Mouse (Mus musculus) embryo, embryonic 11 days (tissue): ENCODE results near the gene Chchd2.
"Not testable (repeated sequence)": the region's sequence is repeated elsewhere in the genome, so short reads cannot be mapped to it uniquely, and the experiment has no call there.

ENCODE experiments used
- DNase-seq: peaks from one replicate; pipeline ENCODE4 v3.0.0-alpha.2; 2015

Gene Chchd2

DNA sequence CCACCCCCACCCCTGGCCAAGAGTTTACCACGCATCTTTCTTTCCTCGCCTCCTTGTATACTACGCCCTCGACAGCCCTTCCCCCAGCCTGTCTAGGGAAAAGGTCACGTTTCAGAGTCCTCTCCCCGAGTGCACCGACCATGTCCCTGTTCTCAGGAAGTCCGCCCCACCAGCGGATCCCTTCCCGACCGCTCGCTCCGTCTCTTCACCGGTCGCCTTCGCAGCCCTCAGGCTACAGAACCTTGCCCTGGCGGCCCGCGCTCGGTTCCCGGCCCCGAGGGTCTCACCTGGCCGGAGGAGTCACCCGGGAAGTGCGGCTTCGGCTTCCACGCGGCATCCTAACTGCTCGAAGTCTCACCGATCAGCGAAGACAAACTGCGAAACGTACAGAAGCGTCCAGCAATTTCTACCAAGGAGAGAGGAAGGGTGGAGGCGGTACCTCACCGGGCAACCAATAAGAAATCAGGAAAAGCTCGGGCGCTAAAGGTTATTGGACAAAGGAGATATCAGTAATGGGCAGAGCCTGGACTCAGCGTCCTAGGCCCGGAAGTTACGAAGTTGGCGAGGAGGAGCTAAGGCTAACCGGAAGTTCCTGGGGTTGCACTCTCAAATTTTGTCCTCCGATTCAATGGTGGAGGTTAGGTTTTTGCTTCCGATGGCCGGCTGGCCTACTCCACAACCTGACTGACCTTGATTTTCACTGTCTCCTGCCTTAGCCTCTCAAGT is at the start of gene Chchd2:
Gene Chchd2, minus strand, starts transcription at position 560 of the 726 bp plus-strand sequence.
- DNase-seq, result peak; percentile 97

DNA sequence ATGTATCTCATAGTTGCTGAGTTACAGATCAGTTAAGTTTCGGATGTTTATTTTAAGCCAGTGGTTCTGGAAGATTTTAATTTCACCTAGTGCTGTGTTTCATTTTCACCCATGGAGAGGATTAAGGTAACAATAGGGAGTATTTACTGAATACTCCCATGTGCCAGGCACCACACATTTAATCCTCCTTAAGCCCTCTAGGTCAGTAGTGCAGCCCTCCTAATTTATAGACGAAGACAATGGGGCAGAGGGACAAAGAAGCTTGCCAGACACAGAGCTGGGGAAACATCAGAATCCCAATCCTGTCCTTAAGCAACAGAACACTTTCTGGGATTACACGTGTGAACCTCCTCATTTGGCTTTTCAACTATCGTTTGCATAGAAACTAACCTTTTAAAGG is 49.7 kb upstream of the Chchd2 start:
- DNase-seq, result no peak

DNA sequence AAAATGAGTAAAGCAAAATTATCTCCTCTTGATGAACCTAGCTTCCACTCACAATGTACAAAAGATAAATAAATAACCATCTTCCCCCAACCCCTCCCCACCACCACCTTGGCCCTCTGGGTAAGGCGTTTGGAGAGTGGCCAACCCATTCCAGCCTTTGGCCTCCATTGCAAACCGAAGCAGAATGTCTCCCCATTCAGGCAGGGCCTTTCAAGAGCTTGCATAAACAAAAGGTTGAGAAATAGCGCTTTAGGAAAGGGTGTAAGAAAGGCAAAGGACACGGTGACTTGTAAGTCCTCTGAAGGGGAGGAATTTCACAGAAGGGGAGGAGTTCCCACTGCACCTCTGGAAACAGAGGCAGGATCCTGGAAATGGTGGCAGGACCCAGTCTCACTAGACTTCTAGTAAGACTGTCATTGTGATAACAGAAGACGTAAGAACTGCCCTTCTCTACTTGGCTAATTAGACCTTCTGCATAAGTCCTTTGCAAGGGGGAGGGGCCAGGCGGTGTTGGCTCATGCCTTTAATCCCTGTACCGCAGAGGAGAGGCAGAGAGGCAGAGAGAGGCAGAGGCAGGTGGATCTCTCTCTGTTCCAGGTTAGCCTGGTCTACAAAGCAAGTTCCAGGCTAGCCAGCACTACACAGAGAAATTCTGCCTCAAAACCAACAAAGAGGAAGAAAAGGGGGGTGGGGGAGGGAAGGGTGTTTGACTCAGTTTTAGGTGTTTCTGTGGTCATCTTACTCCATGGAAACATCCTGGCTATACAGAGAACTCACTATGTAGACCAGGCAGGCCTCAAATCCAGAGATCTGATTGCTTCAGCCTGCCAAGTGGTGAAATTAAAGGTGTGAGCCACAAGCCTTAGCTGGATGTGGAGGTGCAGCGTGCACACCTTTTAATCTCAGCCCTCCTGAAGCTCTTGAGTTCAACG is 42.9 kb upstream of the Chchd2 start:
- no peak for DNase-seq

DNA sequence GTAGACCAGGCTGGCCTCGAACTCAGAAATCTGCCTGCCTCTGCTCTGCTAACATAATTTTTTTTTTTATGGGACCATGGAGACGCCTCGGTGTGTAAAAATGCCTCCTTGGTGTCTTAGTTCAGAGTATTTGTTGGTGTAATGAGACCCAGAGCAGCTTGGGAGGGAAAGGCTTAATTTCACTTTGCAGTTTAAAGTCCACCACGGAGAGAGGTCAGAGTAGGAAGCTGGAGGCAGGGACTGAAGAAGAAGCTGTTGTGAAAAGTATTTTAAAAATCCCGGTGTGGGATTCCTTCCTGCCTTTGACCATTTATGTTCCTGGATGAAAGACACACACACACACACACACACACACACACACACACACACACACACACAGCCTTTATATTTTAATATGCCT is 38.7 kb upstream of the Chchd2 start:
- DNase-seq, result no peak

DNA sequence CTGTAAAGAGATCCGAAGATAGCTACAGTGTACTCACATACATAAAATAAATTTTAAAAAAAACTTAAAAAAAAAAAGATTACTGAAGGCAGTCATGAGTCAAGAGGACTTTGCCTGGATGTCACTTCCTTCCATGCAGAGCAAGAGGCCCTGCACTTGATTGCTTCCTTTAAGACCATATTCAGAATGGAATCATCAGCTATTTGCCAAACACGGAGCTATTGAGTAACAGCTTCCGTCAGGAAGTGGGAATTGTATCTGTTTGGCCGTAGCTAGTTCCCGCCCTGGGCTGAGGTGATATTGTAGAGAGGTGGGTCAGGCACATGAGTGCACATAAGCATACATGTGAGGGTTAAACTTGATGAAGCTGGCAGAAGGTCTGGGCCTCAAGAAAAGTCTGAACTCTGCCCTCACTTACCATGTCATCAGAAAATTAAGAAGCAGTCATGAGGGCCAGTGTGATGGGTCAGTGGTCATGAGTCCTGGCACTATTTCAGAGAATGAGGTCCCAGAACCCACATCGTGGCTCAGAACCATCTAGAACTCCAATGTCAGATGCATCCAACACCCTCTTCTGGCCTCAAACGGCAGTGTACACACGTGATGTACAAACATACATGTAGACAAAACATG is 37.7 kb upstream of the Chchd2 start:
- DNase-seq, result no peak

DNA sequence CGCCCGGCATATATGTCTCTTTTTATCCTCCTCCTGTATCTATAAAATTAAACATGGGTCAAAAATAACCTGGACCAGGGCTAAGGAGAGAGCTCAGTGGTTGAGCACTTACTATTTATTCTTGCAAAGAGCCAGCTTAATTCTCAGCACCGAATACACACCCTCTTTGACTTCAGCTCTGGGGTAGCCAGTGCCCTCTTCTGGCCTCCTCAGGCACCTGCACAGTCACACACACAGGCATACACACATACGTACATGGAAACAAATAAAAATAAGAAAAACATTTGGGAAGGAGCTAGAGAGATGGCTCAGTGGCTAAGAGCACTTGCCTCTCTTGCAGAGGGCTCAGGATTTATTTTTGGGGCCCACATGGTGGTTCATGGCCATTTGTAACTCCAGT is 34.7 kb upstream of the Chchd2 start:
- no peak for DNase-seq

DNA sequence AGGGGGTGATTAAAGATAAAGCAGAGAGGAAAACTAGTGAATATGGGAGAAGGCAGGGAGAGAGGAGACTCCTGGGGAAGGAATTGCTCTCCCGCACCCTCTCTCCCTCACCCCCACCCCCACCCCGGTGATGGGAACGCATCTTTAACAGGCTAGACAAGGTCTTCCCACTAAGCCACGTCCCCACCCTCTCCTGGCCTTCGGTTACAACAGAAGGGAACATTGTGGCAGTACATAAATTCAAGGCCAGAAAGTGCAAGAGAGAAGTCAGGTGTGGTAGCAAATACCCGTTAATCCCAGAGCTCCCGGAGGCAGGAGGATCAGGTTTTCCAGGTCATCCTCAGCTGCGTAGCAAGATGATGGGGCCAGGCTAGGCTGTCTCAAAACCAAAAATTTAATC is 32.0 kb upstream of the Chchd2 start:
- DNase-seq, result no peak

DNA sequence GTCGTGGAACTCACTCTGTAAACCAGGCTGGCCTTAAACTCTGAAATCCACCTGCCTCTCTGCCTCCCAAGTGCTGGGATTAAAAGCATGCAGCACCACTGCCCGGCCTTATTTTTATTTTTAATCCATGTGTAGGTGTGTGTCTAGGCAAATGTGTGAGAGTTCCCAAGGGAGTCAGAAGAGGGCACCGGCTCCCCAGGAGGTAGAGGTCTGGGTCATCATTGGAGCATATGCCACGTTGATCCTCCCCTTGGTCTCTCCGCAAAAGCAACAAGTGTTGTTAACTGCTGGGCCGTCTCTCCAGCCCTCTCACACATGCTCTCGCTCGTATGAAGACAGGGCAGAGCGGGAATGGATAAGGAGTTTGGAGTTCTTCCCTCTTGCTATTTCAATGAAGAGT is 31.5 kb upstream of the Chchd2 start:
- no peak for DNase-seq

DNA sequence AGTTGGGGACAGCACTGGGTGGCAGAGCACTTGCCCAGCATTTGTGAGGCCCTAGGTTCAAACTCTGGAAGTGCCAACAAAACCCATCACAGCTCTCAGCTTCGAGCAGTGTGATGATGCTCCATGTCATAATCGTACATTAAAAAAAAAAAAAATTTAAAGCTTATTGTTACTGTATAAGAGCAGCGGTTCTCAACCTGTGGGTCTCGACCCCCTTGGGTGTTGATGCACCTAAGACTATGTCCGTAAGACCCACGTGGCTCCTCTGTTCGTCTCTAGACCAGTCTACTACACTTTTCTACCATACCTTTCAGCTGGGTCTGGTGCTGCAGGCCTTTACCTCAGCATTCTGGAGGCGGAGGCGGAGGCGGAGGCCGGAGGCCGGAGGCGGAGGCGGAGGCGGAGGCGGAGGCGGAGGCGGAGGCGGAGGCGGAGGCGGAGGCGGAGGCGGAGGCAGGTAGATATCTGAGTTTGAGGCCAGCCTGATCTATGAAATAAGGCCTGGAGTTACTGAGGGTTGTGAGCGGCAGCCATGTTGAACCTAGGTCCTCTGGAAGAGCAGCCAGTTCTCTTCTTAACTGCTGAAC is 30.9 kb upstream of the Chchd2 start:
- no peak for DNase-seq

DNA sequence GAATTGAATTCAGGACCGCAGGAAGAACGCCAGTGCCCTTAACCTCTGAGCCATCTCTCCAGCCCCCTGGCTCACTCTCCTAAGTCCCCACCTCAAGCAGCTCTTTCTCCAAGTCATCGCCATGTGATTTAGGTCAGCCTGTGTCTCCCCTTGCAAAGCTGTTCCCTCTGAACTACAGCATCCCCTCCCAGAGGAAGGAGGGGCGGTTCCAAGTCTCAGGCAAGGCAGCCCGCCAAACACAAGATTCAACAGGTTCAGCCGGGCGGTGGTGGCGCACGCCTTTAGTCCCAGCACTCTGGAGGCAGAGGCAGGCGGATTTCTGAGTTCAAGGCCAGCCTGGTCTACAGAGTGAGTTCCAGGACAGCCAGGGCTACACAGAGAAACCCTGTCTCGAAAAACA is 28.2 kb upstream of the Chchd2 start:
- DNase-seq, result not testable (repeated sequence)

DNA sequence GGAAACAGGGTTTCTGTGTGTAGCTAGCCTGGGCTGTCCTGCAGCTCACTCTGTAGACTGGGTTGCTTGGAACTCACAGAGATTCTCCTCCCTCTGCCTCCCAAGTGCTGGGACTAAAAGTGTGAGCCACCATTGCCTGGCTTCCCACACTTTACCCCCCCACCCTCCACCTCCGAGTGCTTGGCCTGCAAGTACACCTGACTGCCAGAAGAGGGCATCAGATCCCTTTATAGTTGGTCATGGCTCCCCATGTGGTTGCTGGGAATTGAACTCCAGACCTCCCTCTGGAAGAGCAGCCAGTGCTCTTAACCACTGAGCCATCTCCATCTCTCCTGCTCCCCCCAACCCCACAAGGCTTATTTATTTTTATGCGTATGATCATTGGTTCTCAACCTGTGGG is 26.8 kb upstream of the Chchd2 start:
- DNase-seq, result peak; percentile 52

DNA sequence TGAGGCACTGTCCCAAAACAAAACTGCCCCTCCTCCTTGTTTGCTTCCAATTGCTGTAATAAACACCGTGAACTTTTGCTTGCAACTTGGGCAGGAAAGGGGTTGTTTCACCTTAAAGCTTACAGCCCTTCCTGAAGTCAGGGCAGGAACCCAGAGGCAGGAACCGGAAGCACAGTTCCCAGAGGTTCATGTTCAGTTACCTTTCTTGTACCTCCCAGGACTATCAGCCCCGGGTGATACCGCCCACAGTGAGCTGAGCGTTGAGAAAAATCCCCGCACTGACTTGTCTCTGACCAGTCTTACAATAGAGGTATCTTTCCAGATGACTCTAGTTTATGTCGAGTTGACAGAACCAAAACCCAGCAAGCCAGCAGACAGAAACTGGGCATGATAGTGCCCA is 22.3 kb upstream of the Chchd2 start:
- DNase-seq, result no peak

DNA sequence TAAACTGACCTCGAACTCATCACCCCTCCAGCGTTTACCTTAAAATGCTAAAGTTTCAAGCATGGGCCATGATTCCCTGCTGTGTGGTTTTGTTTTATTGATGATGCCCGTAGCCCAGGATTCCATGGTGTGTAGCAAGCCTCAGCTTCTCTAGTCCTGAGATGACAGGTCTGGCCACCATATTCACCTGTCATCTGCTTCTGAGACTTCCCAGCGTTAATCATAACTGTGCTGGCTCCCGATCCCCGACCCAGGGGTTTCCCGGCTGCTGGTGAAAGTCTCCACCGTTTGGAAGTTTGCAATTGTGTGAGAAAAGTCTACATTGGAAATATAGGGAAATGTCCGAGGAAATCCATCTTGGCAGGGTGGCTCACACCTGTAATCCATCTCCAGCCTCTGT is 21.9 kb upstream of the Chchd2 start:
- DNase-seq, result no peak

DNA sequence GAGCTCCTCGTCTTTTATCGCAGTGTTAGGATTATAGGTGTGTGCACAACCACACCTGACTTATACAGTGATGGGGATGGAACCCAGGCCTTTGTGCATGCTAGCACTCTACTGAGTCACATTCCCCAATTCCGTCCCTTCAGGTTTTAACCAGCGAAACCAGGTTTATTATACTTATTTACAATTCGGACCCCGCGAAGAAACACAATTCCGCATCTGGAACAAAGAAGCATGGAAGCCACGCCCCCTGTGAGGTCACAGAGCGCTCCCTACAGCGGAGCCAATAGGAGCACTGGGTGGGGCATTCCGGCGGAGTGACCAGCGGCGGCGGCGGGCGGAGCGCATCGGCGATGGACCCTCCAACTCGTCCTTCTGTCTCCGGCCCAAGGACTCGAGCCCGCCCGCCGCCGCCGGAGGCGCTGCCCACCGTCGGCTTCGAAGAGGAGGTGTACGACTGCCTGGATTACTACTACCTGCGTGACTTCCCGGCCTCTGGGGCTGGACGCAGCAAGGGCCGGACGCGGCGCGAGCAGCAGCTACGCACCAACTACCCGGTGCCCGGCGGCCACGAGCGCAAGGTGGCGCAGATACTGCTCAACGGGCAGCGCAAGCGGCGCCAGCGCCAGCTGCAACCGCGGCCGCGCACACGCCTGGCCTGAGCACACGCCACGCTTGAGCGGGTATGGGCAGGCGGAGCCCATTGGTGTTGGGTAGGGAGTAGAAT is 21.1 kb upstream of the Chchd2 start, which contains the start of gene Nupr1l:
Gene Nupr1l, plus strand, starts transcription at position 299 of the 724 bp plus-strand sequence.
- DNase-seq, result peak; percentile 97

DNA sequence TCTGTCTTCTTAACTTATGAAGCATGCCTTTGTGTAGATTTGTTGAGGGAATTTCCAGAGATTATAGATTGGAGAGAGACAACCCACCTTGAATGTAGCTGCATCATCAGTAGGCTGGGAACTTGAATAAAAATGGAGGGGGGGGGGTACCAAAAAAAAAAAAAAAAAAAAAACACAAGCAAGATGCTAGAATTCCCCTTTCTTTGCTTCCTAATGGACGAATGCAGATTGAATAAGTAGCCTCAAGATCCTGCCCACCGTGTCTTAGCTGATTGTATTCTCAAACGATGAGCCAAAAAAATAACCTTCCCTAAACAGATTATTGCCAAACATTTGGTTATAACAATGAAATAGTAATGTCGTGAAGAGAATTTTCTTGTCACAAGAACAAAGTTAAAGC is 20.5 kb upstream of the Chchd2 start:
- peak; percentile 13 for DNase-seq

DNA sequence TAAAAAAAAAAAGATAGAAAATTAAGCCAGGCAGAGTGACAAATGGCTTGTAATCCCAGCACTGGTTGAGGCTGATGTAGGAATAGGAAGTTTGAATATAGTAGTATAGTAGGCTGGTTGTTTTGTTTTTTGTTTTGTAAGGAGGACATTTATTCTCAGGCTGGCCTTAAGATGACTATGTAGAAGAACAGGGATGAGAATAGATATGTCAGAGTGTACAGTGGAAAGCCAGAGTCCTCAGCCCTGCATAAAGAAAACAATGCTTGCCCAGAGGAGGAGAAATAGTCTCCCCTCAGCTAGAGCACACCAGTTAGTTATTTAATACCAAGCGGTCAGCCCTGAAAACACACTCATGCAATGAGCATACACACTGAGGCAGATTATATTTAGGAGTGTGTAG is 11.2 kb upstream of the Chchd2 start, which contains the start of gene Phkg1:
Gene Phkg1, minus strand, starts transcription at position 101 of the 400 bp plus-strand sequence.
- DNase-seq, result no peak

DNA sequence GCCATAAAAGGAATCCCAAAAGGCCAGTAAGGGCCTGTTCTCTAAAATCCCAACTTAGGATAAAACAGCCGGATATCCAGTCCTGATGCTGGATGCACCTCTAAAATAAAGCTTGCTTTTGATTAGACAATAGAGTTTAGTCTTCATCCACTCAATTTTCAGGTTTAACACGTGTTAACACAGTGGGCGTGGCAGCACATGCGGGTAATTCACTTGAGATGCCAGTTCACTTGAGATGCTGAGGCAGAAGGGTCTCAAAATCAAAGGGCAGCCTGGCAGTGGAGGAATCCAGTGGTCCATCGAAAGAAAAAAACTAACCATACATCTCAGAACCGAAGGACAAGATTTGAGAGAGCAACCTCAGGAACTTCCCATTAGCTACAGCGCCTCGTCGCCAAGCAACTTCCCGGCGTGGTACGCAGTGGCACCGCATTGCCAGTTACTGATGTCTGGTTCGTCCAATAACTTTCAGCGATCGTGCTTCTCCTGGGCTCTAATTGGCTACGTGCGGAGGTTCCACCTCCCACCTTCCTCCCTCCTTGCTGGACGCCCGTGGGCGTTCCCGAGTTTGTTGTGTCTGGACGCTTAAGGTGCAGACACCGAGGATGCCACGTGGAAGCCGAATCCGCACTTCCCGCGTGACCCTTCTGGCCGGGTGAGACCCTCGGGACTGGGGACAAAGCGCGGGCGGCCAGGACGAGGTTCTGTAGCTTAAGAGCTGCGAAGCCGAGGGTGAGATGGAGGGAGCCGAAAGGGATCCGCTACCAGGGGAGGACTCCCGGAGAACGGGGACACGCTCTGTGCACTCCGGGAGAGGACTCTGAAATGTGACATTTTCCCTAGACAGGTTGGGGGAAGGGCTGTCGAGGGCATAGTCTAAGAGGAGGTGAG is 8.2 kb upstream of the Chchd2 start, which contains the start of gene Zbed5:
Gene Zbed5, plus strand, starts transcription at position 526 of the 891 bp plus-strand sequence.
- peak; percentile 95 for DNase-seq

DNA sequence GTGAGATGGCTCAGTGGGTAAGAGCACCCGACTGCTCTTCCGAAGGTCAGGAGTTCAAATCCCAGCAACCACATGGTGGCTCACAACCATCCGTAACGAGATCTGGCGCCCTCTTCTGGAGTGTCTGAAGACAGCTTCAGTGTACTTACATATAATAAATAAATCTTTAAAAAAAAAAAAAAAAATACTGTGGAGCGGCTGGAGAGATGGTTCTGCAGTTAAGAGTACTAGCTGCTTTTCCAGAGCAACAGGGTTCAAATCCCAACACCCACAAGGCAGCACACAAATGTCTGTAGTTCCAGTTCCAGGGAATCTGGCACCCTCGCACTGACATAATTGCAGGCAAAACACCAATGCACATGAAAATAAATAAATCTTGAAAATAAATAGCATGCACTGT is 3.1 kb upstream of the Chchd2 start:
- DNase-seq, result not testable (repeated sequence)

DNA sequence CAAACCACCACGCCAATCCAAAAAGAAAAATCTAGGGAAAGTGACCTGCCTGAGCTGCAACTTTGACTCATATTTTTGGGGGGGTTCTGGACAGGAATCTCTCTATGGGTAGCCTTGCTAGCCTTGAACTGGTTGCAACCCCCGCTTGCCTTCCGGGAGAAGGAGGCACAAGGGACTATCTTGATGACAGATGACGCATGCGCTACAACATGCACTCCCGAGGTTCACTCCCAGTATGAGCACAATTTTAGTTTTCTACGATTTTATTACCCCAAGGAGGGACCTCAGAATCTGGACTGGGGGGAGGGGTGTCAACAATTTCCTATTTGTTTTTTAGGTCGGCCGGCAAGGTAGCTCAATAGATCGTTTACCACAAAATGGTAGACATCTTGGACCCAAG is 999 bp downstream of the Chchd2 start:
- no peak for DNase-seq

DNA sequence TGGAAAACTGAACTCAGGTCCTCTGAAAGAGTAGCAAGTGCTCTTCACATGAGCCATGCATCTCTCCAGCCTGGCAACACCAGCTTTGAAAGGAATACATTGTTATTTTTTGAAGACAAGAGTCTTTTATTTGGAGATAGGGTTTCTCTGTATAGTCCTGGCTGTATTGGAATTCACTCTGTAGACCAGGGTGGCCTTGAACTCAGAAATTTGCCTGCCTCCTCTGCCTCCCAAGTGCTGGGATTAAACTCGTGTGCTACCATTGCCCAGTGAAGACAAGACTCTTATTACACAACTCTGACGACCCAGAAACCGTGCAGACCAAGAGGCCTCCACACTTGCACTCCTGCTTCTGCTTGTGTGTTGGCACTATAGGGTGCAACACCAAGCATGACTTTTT is 7.4 kb downstream of the Chchd2 start:
- DNase-seq, result no peak

DNA sequence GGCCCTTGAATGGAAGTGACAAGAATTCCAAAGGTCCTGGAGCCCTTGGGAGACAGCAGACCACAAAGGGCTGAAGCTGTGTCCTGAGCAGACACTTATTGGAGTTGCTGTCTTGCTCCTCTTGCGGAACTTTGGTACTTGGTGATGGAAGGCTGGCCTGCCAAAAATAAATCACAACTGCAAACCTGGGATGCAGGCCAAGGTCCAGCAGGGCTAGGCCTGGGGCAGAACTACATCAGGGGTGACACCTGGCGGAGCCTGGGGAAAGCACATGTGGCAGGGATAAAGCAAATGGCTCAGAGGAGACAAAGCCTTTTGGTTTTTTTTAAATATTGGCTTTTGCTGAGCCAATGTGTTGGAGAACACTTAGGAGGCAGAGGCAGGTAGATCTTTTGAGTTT is 8.3 kb downstream of the Chchd2 start:
- peak; percentile 54 for DNase-seq
